In the genomic region with DNA sequence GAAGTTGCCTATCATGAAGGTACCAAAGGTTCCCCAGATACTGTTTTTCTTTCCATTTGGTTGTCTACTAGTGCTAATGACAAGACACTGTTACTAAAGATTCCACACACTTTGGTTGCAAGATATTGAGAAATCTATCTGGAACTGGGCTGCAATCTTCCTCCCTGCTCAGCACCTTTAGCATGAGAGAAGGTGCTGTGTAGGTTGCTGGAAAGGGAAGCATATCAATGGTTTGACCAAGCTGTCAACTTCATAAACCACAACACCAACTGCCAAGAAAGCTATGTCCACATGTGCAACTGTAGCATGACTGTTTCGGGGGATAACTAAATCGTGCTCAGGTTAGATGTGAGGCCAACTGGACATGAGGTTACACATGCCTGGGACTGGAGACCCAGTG, we compare ENCODE assay signal across 23 mouse cellular contexts. TPM values are rescaled to one million over a fixed set of nuclear protein-coding genes. Genes with fewer than 3 reads are reported as not detected.
"Had no signal": no experiment of that assay in that cellular context is flagged by ENCODE, and none has a peak within 500 bp of the region (broad histone marks: within the 10 kb centered on the region; RNA-seq: fewer than 3 reads in every experiment).

No protein-coding gene starts in this region.

- H3K9me3 ChIP-seq: midbrain, embryonic 10.5 days; midbrain, embryonic 12.5 days; neural tube, embryonic 13.5 days; neural tube, embryonic 15.5 days; stomach, embryonic 15.5 days had no signal

- H3K4me3 ChIP-seq: midbrain, embryonic 10.5 days; midbrain, embryonic 12.5 days; myocyte; neural tube, embryonic 13.5 days; neural tube, embryonic 15.5 days; stomach, embryonic 15.5 days had no signal

- ATAC-seq: midbrain, embryonic 16.5 days had no signal

- H3K4me2 ChIP-seq: lung, embryonic 14.5 days; midbrain, embryonic 12.5 days; neural tube, embryonic 13.5 days; neural tube, embryonic 15.5 days; stomach, embryonic 15.5 days had no signal

- H3K9ac ChIP-seq: lung, embryonic 14.5 days; midbrain, embryonic 12.5 days; neural tube, embryonic 13.5 days; neural tube, embryonic 15.5 days; stomach, embryonic 15.5 days had no signal

- H3K4me1 ChIP-seq: midbrain, embryonic 10.5 days; midbrain, embryonic 12.5 days; stomach, embryonic 15.5 days had no signal

- H3K36me3 ChIP-seq: midbrain, embryonic 10.5 days; midbrain, embryonic 12.5 days; neural tube, embryonic 13.5 days; neural tube, embryonic 15.5 days; stomach, embryonic 15.5 days had no signal

- H3K27me3 ChIP-seq: midbrain, embryonic 12.5 days; neural tube, embryonic 13.5 days; neural tube, embryonic 15.5 days; stomach, embryonic 15.5 days had no signal

- H3K27ac ChIP-seq: midbrain, embryonic 10.5 days; midbrain, embryonic 12.5 days; neural tube, embryonic 13.5 days; neural tube, embryonic 15.5 days; stomach, embryonic 15.5 days; stomach, postnatal 0 days had no signal

- DNase-seq: lung, adult 18-20 months; lung, embryonic 14.5 days; lung, postnatal 10 days; lung, postnatal 4 days; midbrain, embryonic 14.5 days; retina, postnatal 1 day; right cerebral cortex, adult 18-20 months; thymus, adult 2 months; thymus, postnatal 25 days; thymus, postnatal 4 days had no signal

RNA-seq across cellular contexts. Expression of gene 4933416C03Rik, which starts 7.7 kb away (rescaled TPM):
- total RNA-seq: megakaryocyte-erythroid progenitor cell, adult 5-6 weeks had no signal
- polyA plus RNA-seq: liver, embryonic 16.5 days; lung, embryonic 14.5 days; lung, embryonic 16.5 days; midbrain, embryonic 10.5 days; midbrain, embryonic 12.5 days; midbrain, embryonic 14.5 days; myocyte; neural tube, embryonic 11.5 days; spleen, adult 2 months; stomach, embryonic 15.5 days; stomach, postnatal 0 days; thymus, adult 2 months had no signal
